Mouse (Mus musculus) CD8-positive naive resting alpha-beta T cell, adult 2 months (primary cell): ENCODE measurements at regions not wholly inside any gene's neighbourhood (a gene's known extent, or its start where the extent isn't known, plus 50 kb on each side); places are given as distances from the start of the nearest gene placed in this dataset.
"Not testable (repeated sequence)": the region's sequence is repeated elsewhere in the genome, so short reads cannot be mapped to it uniquely, and the experiment has no call there.

Experiments used
- DNase-seq, 2 experiments: peaks; one replicate each; pipeline ENCODE4 v3.0.0; 2022; ENCODE audit warnings: low read depth in 2 of 2, low spot score in 2 of 2

DNA sequence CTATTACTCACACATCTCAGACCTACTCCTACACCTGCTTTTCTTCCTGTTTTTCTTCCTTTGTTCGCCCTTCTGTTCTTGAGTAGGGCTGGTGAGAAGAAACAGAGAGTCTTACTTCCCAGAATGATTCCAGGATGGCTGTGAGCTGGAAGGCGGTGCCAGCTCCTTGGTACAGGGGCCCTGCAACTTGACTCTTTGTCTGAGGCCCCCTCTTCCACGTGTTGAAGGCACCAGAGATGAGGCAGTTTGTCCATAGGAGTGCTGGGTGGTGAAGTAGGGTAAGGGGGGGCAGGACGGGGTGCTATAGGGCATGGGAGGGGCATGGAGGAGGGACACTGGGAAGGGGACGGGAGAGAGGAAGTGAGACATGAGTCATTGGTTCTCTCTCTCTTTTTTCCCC, 60.8 kb downstream of the Dmrta2 start:
- DNase-seq = no peak

DNA sequence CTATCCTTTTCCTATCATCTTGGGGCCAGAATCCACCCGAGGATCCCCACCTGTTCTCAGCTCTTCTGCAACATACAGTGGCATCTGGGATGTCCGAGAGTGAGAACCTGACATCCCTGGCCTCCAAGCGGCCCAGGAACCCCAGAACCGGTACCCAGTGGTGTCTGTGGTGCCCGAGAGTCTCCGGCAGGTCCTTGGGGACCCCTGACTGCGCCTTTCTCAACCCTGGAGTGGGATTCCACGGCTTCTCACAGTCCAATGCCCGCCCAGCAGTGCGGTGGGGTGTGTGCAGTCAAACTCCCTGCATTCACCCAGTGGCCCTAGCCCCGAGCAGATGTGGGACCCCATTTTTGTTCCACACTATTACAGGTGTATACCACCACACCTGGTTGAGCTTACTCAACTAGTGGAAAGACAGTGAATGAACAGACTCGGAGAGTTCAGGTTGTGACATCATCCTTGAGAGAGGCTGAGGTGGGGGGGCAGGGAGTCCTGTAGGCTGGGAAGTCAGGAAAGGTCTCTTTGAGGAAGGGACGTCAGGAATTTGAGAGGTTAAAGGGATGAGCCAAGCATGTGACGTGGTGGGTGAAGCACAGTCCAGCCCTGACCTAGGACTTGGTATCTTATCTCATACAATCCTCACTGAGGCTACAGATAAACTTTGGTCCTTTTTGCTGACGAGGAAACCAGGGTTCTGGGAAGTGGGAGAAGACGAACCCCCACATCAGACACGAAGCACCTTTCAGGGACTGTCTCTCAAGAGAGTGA, 67.2 kb downstream of the Dmrta2 start:
- DNase-seq = no peak

DNA sequence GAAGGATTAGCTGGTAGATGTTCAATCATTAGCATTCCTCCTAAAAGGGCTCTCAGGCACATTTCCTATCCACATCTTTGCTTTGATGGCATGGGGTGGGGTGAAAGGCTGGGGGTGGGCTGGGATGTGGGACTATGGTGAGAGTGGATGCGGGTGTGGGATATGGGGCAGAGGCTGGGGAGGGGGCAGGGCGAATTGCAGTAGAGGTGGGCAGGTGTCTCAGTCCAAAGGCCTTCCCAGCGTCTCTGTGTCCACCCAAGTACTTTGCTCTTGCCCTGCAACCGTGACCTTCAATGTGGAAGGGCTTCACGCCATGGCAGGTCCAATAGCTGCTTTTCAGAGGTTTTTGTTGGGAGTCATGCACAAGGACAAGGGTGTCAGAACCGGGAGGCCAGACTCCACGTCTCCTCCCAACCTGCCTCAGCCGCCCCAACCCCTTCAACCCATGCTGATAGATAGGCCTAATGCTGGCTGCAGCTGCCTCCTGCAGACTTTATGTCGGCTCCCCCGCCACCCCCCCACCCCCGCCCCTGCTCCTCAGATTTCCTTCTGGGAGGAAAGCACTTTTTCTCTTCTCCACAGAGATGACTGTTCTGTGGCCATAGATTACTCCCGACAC, 67.9 kb downstream of the Dmrta2 start:
- DNase-seq = no peak

DNA sequence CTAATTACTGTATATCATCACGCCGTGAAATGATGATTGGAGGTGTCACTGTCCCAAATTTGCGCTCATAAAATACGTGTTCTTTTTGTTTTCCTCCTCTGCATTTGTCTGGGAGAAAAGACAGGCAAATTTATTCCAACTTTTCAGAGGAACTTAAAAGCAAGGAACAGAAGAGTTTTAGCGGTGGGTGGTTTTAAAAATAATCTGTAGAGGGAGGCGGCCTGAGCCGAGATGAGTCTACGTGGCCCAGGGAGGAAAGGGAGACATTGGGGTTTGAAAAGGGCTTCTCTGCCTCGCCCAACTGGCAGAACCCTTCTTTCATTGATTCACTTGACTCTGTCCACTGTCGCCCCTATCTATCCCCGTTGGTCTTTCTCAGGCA, 68.4 kb downstream of the Dmrta2 start:
- no peak for DNase-seq

DNA sequence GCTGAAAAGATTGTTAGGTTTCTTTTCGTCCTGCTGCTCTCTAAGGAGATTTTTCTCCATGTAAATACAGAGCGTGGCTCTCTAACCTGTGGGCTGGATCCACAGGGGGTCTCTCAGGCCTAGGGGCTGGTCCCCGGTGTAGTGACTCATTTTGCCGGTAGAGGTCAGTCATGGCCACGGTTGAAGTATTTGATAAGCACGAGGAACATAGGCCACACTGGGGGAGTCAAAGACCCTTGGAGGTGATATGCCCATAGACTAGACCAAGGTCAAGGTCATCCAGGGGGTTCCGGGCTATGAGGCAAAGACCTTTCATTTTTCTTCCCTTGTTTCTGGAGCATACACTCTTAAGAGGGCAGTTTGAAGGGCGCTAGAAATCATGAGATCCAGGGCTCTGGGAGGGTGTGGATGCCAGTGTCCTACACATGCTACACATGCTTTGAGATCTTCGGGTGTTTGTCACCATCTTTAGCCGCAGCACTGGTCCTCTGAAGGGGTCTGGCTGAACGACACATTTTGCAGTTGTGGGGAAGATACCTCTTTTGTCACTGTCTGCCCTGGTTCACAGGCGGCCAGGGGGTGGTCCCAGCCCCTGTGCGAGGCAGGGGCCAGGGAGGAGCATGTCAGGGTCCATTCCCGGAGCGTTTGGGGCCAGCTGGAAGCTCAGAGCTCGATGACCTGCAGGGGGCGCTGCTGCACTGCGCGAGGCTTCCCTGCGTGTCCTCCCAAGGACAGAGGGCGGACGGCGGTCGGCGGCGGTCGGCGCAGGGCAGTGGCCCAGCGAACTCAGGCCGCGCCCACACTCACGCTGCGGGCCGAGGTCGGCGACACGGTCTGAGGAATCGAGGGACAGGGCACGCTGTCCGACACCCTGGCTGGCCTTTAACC, 72.8 kb downstream of the Dmrta2 start:
- DNase-seq = peak in 1 of 2 experiments; percentile 13

DNA sequence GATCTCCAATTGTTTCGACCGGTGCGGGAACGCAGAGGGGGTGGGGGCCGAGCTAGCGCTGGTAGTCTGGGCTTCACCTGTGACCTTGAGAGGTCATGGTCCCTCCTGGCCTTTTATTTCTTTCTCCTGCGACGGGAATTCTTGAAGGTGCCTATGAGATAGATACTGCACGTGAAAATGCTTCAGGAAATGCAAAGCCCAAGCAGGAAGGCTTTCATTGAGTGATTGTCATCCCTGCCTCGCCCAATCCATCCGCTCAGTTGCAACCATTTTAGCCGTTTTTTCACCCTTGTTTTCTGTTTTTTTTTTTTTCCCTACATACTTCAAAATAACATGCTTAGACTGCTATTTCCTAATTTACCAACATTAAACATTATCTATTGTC, 73.4 kb downstream of the Dmrta2 start:
- no peak for DNase-seq

DNA sequence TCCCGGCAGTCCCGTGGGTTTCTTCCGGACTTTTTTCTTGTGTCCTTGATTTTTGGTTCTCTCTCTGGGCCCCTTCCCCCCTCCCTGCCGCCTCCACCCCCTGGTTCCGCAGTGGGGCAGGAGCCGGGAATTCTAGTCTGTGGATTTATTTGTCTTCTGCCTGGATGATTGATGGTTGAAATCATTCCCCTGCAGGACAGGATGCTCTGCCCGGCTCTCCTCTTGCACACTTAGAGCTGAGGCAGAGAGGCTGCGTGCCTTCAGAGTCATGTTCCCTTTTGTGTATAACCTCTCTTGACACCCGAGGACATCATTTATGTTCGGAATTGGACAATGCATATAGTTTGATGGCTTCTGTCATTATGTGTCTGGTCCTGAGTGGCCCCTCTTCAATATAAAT, 74.0 kb downstream of the Dmrta2 start:
- DNase-seq = no peak

DNA sequence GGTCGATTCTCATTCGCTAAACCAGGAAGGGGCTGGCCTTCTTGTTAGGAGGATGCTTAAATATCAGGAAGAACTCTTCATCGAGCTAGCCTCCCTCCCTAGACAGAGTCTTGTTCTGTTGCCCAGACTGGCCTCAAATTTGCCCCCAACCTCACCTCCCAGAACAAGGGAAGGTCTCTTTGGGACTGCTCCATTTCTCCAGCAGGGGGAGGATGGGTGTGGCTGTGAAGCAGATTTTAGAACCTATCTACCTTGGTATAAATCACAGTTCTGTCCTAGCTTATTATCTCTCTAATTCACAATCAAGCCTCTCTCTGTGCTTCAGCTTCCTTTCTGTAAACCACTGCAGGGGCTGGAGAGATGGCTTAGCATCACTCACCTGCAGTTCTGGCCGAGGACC, 75.1 kb downstream of the Dmrta2 start:
- no peak for DNase-seq

DNA sequence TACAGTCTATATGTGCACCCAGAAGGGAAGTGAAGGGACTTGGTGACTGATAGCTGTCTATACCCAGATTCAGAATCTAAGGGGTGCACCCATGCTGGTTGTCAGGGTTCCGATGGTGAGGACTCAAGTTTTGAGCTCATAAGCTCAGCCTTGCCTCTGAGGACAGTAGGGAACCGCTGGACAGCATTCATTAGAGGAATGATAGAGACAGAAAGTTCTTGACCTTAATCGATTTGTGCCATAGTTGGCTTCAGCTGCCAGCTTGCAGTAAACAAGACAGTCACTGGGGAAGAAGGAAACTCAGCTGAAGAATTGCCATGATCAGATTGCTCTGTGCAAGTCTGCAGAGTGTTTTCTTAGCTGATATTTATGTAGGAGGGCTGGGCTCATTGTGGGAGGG, 96.0 kb downstream of the Dmrta2 start:
- DNase-seq = no peak

DNA sequence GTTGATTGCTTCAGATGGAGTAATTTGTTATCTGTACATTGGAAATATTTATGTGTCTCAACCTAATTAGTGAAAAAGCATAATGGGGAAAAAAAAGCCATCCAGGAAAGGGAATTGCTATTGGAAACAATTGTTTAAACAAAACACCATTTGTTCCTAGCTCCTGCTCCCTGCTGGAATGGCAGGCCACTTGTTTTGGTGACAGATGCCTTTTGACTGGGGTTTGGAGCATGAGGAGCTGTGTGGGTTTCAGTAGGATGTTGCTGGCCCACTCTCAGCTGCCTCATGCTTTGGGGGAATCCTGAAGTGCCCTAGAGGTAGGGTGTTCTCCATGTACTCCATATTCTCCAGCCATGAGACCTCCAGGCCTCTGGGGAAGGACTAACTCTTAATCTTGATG, 105.5 kb downstream of the Dmrta2 start:
- no peak for DNase-seq

DNA sequence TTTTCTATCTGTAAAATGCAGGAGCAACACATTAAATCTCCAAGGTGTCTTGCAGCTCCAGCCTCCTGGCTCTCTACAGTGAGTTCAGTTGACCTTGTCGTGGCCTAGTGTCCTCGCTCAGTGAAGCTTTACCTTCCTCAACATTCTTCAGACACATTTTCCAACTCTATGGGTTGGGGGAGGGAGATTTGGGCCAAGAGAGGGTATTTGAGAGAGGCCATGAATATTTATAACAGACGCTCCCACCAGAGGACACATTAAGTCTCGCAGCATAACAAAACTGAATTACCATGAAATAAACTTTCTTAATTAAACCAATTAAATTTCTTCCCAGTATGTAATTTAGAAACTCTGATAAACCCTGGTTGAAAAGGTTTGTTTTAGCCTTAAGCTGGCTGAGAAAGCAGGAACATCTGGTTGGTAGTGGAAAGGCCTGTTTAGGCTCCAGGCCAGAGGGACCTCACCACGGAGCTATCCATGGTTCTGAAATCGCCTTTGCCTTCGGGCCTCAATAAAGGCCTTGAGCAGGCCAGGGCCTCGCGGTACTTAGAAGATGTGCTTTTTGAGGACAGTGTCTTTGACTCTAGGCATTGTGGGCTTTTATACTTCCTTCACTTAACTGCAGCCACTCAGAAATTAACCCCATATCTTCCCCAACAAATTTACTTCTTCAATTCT, 109.9 kb downstream of the Dmrta2 start:
- DNase-seq = no peak

DNA sequence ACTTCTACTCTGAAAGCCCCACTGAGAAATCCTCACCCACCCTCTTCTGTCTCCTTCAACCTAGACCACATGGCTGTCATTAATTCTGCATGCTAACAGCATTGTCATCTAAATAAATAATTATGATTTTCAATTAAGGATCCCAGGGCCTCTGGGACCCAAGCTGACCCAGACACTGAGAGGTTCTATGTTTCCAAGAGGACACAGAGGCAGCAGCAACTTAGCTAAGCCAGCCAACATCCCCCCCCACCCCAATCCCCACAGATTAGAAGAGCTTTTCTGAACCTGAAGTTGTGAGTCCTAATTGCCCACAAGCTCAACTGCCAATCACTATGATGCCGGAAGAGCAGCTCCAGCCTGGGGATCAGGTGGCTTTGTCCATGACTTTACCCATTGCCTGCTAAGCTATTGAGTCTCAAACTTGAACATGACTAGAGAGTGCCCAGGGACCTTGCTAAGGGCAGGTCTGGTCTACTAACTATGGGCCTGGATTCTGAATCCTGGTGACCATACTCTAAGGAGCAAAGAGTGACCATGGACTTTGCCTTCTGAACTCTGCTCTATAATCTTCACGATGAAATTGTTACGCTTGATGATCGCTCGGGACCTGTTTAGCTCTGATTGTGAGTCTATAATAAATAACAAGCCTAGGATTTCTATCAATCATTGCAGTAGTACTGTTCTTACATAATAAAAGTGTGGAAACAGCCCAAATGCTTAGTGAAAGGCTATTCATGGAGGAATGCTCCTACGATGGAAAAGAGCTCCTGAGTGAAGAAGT, 115.4 kb downstream of the Dmrta2 start:
- no peak for DNase-seq

DNA sequence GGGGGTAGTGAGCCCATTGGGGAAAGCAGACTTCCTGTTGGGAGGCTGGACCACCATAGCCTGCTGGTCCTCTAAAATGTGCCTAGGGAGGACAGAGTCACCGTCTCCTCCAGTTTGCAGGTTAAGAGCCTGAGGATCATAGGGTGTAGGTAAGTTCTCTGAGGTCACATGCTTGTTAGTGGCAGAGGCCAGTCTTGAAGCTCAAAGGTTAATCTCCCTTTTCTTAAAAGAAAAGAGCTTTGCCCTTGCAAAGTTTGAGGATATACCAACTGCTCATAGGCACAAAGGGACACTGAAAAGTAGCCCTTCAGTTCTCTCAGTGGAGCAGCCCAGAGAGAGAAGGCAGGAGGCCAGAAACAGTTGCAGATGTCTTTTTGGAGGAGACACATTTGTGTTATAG, 116.7 kb downstream of the Dmrta2 start:
- no peak for DNase-seq

DNA sequence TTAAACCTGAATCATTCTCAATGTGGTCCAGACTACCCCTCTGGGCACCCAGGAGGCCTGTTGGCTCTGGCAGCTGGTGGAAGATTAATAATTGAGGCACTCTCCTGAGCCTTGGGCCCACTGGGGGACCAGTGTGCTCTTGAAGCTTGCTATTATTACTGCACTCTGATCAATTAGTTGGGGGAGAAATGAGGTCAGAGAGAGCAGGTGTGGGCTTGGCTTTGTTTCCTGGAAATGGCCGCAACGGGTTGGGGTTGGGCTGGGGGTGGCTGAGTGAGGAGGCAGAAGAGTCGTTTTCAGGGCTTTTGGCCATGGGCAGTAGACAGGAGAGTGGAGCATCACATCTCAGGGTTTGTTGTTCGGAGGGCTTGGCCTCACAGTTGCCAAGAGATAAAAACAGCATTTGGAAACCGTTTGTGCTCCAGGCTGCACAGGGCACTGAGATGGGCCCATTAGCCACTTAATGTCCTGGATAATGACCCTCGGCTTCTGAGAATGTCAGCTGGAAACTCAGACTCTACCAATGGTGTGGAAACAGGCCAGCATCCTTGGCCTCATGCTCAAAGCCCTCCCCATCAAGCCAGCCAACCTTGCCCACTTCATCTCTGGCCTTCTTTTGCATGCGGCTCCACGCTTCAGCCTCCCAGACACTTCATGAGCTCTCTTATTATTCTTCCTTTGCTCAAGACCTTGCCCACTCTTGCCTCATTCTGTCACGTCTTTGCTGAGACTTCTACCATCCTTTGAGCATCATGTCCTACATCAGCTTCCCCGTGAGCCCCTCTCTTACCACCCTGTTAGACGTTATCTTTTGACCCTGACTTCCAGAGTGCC, 118.1 kb downstream of the Dmrta2 start:
- no peak for DNase-seq

DNA sequence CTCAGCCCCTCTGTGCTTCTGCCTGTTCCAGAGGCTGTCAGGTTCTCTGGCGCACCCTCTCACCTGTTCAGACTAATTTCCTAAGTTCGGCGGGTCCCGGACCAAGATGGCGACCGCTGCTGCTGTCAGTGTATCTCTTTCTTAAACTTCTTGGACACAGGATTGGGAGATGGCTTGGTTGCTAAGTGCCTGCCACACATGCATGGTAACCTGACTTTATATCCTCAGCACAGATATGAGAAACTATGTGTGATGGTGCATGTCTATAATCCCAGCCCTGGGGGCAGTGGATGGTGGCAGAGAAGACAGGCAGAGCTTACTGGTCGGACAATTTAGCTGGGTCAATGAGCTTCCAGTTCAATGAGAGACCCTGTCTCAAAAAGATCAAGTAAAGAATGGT, 126.3 kb downstream of the Dmrta2 start:
- DNase-seq = not testable (repeated sequence)

DNA sequence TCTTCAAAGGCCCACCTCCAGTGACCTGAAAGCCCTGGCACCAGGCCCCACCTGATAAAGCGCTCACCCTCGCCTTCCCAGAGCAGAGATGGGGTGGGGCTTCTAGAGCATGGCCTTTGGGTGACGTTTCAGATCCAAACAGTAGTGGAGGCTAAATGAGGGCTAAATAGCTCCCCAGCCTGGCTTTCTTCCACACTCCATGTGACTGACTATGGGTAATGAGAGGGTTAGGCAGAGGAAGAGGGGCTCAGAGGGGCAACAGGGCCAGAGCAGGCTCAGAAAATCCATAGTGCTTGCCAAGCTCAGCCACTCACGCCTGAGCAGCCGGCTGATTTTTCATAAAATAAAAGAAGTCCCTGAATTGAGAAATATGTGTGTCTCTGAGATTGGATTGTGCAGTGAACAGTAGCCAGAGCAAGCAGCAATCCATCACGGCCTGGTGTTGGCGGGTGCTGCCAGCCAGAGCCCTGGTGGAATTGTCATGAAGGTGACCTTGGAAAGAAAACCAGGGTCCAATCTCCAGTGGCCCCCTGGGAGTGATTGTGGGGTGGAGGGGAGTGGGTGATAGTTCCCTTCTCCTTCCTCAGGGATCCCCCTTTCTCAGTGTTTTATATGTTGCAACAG, 128.9 kb downstream of the Dmrta2 start:
- no peak for DNase-seq

DNA sequence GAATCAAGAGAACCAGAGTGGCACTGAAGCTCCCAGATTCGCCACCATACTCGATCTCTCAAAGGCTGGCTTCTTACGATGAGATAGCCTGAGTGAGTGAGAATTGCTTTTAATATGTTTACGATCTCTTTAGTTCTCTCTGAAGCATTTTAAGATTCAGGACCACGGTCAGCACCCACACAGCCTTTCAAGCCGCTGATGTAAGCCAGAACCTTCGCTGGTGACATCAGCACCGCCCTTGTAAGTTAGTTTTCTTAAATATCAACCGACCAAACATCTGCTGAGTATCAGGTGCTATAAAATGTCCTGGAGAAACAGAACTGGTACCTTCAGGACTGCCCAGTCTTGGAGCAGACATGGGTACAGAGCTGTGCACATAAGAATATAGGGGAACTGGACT, 141.6 kb downstream of the Dmrta2 start:
- DNase-seq = no peak

DNA sequence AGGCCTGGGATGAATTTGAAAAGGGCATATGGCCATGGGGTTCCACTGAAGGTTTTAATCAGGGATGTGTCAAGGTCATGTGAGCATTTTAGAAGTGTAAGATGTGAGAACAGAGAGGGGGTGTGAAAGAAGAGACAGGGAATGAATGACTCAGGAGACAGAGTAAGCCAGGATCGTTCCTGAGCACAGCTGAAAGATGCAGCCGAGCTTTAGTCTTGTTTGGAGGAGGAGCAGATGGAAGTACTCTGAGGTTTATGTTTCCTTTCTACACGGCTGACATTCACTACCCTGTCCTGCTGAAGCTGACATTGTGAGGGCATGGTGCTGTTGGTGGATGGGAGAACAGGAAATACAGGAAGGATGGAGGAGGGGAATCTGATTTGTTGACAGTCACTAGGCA, 142.0 kb downstream of the Dmrta2 start:
- no peak for DNase-seq

DNA sequence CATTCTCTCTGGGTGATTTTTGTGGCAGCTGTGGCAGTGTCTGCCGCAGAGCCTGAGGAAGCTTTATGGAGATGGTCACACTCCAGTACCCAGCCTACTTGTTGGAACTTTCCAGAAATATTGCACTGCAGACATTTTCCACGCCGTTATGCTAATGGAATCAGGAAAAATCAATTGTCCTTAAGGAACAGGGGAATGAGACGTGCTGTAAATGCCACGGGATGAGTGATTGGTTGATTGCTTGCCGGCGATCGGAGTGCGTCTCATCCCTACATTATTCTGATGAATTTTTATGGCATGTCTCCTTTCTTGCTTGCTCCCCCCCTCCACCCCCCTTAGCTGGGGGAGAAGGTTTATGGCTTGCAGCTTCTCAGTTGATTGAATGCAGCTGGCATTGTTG, 142.9 kb downstream of the Dmrta2 start:
- no peak for DNase-seq
